Mouse (Mus musculus) hindbrain, embryonic 14.5 days (tissue): ENCODE measurements around the gene Aplnr. TPM values are rescaled to one million over a fixed set of nuclear protein-coding genes. Genes with fewer than 3 reads are reported as not detected.

Source experiments
- ATAC-seq: fragments of 200-750 bp; cut with Nextera tagmentation; 2 replicates; pipeline ENCODE4 v1.8.0; 2017; ENCODE audit warnings: moderate number of reproducible peaks, mild to moderate bottlenecking, moderate TSS enrichment, moderate library complexity; ENCODE audit not compliant: low FRiP score
- DNase-seq: peaks from one replicate; pipeline ENCODE4 v3.0.0-alpha.2; 2015; ENCODE audit warnings: low spot score
- H3K27ac ChIP-seq: fragments of 300-500 bp; sonication (generic); 2 replicates; pipeline ENCODE4 v1.5.1; 2014; ENCODE audit warnings: mild to moderate bottlenecking, moderate library complexity
- H3K27me3 ChIP-seq: fragments of 300-500 bp; sonication (generic); 2 replicates; pipeline ENCODE4 v1.6.1; 2014; ENCODE audit warnings: mild to moderate bottlenecking, low read length, mixed read lengths; ENCODE audit not compliant: control insufficient read depth, insufficient read depth
- H3K36me3 ChIP-seq: fragments of 300-500 bp; sonication (generic); replicated peaks from 2 replicates; pipeline ENCODE4 v1.6.1; 2014; ENCODE audit not compliant: control insufficient read depth, insufficient read depth
- H3K4me1 ChIP-seq: fragments of 300-500 bp; sonication (generic); replicated peaks from 2 replicates; pipeline ENCODE4 v1.6.1; 2014; ENCODE audit warnings: antibody characterized with exemption, low read length, mixed read lengths; ENCODE audit not compliant: control insufficient read depth, insufficient read depth
- H3K4me2 ChIP-seq: fragments of 300-500 bp; sonication (generic); replicated peaks from 2 replicates; pipeline ENCODE4 v1.6.1; 2014; ENCODE audit warnings: mild to moderate bottlenecking, moderate library complexity
- H3K4me3 ChIP-seq: fragments of 300-500 bp; sonication (generic); replicated peaks from 2 replicates; pipeline ENCODE4 v1.5.1; 2014; ENCODE audit warnings: mild to moderate bottlenecking, low read length
- H3K9ac ChIP-seq: fragments of 300-500 bp; sonication (generic); 2 replicates; pipeline ENCODE4 v1.6.1; 2014
- H3K9me3 ChIP-seq: fragments of 300-500 bp; sonication (generic); 2 replicates; pipeline ENCODE4 v1.6.1; 2016; ENCODE audit warnings: low read length; ENCODE audit not compliant: control insufficient read depth
- WGBS: fragments of 180-500 bp; shearing (Covaris S2); extraction: QIAGEN DNeasy Blood & Tissue Kit; methylation state at CpG from one replicate; pipeline ENCODE4 v1.1.7; 2014; 5-methylcytosine and 5-hydroxymethylcytosine counted together
- polyA plus RNA-seq: library from polyadenylated mRNA; unstranded; fragments of >200 nt; fragmentation: Nextera tagmentation; extraction: Ambion mirVana; gene quantifications from 2 replicates; pipeline ENCODE4 v1.2.1, GENCODE M21; 2014

The Aplnr gene
- polyA plus RNA-seq, 1 experiment from 2014 or later: 35.2 TPM

DNA sequence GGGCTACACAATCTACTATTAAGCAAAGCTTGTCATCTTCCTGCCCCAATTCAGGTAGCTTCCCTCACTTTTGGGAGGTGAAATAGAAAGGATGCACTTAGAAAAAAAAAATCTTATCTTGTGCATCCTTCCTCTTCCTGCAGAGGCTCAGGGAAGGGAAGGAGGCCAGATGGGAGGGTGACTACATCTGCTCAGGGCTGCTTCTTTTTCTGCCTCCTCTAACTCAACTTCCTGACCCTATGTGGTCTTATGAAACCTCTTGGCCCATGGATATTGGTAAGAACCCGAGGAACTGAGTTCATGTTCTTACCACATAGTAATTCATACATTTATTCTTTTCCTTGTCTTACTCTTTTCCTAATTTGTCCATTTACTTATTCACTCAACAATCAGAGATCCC is 926 bp upstream of the Aplnr start:
- Histone ChIP-seq H3K9ac (no peak overlapping the region), H3K9me3 (no peaks in the 10 kb centered on the region), H3K27me3 (no peaks in the 10 kb centered on the region), H3K4me3 (no peak overlapping the region), H3K4me2 (no peak overlapping the region), H3K36me3 (no peaks in the 10 kb centered on the region), H3K4me1 (no peaks in the 10 kb centered on the region), H3K27ac (no peak overlapping the region)
- ATAC-seq: no peak
- DNase-seq: no peak
- 64% methylated on average over 1 of the region's 1 CpGs for WGBS

DNA sequence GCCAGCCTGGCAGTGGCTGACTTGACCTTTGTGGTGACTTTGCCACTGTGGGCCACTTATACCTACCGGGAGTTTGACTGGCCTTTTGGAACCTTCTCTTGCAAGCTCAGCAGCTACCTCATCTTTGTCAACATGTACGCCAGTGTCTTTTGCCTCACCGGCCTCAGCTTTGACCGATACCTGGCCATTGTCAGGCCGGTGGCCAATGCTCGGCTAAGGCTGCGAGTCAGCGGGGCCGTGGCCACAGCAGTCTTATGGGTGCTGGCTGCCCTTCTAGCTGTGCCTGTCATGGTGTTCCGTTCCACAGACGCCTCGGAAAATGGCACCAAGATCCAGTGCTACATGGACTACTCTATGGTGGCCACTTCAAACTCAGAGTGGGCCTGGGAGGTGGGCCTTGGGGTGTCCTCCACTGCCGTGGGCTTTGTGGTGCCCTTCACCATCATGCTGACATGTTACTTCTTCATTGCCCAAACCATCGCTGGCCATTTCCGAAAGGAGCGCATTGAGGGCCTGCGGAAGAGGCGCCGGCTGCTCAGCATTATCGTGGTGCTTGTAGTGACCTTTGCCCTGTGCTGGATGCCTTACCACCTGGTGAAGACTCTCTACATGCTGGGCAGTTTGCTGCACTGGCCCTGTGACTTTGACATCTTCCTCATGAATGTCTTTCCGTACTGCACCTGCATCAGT is 951 bp downstream of the Aplnr start:
- H3K4me2 ChIP-seq: no peak overlapping the region
- H3K27ac ChIP-seq: no peak overlapping the region
- H3K36me3 ChIP-seq: no peaks in the 10 kb centered on the region
- no peaks in the 10 kb centered on the region for H3K4me1 ChIP-seq
- ATAC-seq (no peak), DNase-seq (no peak)
- H3K9me3 ChIP-seq: no peaks in the 10 kb centered on the region
- H3K27me3 ChIP-seq: no peaks in the 10 kb centered on the region
- H3K9ac ChIP-seq: no peak overlapping the region
- WGBS: 90% methylated on average over 21 of the region's 21 CpGs
- H3K4me3 ChIP-seq: peak overlapping the region; percentile 11; the same call in 1 of the 2 replicates

DNA sequence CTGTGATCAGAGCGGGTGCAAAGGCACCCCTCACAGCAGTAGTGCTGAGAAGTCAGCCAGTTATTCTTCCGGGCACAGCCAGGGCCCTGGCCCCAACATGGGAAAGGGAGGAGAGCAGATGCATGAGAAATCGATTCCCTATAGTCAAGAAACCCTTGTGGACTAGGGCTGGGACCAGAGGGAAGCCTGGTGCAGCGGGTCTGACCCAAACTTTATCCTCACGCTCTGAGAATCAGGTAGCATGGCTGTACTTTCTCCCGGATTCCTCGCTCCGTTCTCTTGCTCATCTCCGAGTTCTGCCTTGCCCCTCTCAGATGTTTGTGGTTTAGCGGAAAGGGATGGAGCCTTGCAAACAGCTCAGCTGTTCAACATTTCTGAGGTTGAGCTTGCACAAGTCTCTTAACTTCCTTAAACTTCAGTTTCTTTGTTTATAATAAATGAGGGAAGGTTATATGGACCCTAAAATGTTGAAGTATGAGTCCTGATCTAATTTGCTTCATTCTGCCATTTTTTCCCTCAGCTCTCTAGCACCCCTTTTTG is 1.6 kb downstream of the Aplnr start:
- H3K27ac ChIP-seq: no peak overlapping the region
- no peak for DNase-seq
- no peaks in the 10 kb centered on the region for H3K27me3 ChIP-seq
- H3K4me3 ChIP-seq: peak overlapping the region; percentile 11; the same call in 1 of the 2 replicates
- no peak for ATAC-seq
- H3K36me3 ChIP-seq: no peaks in the 10 kb centered on the region
- H3K9ac ChIP-seq: no peak overlapping the region
- no peaks in the 10 kb centered on the region for H3K9me3 ChIP-seq
- no peak overlapping the region for H3K4me2 ChIP-seq
- H3K4me1 ChIP-seq: no peaks in the 10 kb centered on the region
- WGBS: 76% methylated on average over 10 of the region's 10 CpGs

DNA sequence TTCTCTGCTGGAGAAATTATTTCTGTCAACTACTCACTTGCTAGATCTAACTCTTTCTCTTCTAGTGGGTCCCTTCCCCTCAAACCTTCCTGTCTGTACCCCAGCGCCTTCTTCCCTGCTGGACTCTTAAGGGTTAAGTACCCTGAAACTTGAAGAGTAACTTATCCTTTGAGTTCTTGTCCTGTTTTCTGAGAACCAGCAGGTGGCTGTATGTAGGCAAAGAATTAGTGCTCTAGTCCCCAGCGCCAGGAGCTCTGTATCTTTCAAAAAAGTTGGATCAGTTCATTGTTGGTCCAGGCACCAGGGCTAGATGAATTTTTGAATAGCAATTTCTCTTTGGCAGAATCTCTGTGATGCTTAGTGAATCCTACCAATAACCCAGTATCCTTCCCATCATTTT is 2.1 kb downstream of the Aplnr start:
- 31% methylated on average over 2 of the region's 2 CpGs for WGBS
- H3K9ac ChIP-seq: no peak overlapping the region
- no peaks in the 10 kb centered on the region for H3K9me3 ChIP-seq
- no peaks in the 10 kb centered on the region for H3K4me1 ChIP-seq
- H3K36me3 ChIP-seq: no peaks in the 10 kb centered on the region
- peak overlapping the region; percentile 11; the same call in 1 of the 2 replicates for H3K4me3 ChIP-seq
- no peaks in the 10 kb centered on the region for H3K27me3 ChIP-seq
- no peak for ATAC-seq
- DNase-seq: no peak
- no peak overlapping the region for H3K27ac ChIP-seq
- no peak overlapping the region for H3K4me2 ChIP-seq

DNA sequence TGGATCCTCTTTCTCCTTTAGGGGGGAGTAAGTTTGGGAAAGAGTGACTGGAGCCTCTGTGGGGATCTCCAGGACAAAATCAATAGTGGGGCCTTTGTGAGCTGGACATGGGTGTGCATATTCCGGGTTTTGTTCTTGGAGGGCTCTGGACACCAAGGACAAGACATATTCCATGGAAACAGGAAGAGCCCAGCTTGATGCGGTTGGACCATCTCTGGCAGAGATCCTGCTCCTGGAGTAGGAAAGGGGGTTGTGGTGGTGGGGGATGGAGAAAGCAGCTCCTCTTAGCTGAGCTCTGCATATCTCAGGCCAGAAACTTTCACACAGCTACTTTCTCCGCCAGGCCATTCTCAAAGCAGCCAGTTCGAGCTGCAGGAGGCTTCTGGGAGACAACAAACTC is 3.4 kb downstream of the Aplnr start:
- WGBS: 72% methylated on average over 4 of the region's 4 CpGs
- H3K4me2 ChIP-seq: no peak overlapping the region
- H3K9me3 ChIP-seq: no peaks in the 10 kb centered on the region
- DNase-seq (no peak), ATAC-seq (no peak)
- no peak overlapping the region for H3K9ac ChIP-seq
- H3K27me3 ChIP-seq: no peaks in the 10 kb centered on the region
- no peak overlapping the region for H3K27ac ChIP-seq
- no peaks in the 10 kb centered on the region for H3K36me3 ChIP-seq
- no peaks in the 10 kb centered on the region for H3K4me1 ChIP-seq
- peak overlapping the region; percentile 5; the same call in 1 of the 2 replicates for H3K4me3 ChIP-seq

DNA sequence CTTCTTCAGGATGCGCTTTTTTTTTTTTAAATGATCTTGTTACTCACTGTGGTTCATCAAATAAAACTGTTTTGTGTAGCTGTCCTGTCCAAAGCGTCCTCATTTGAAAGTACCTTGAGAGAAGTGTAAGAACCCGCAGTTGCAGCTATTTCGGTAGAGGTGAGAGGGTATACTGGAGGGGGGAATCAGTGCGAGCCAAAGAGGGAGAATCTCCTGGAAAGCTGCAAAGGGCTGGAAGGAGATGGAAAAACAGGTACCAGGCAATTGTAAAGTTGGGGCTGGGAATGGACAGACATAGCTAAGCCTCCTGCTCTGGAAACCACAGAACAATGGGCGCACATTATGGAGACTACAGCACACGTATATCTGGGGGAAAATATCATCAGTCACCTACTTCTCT is 3.8 kb downstream of the Aplnr start:
- no peak overlapping the region for H3K4me3 ChIP-seq
- 82% methylated on average over 7 of the region's 7 CpGs for WGBS

DNA sequence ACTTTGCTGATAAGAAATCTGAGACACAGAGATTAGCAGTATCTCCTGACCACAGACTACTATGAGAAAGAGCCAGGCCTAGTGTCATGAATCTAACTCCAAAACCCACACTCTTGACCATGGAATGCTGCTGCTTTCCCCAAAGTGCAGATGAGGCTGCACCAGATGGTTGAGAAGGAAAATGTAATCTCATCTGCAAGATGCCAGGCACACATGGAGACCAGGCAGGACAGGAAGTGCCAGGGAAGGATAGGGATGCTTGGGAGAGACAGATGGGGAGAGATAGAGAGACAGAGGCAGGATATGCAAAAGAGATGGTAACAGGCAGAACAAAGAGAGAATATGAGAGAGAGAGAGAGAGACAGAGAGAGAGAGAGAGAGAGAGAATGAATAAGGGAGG is 4.8 kb downstream of the Aplnr start:
- Histone ChIP-seq H3K9ac (no peak overlapping the region), H3K4me3 (no peak overlapping the region), H3K4me1 (no peaks in the 10 kb centered on the region), H3K9me3 (no peaks in the 10 kb centered on the region), H3K27me3 (no peaks in the 10 kb centered on the region), H3K4me2 (no peak overlapping the region), H3K36me3 (no peaks in the 10 kb centered on the region), H3K27ac (no peak overlapping the region)
- ATAC-seq: no peak
- no peak for DNase-seq

More for the DNA sequence above, 3.8 kb downstream of the Aplnr start:
- Histone ChIP-seq H3K4me2 (no peak overlapping the region), H3K9ac (no peak overlapping the region), H3K4me1 (no peaks in the 10 kb centered on the region), H3K27me3 (no peaks in the 10 kb centered on the region), H3K27ac (no peak overlapping the region), H3K9me3 (no peaks in the 10 kb centered on the region), H3K36me3 (no peaks in the 10 kb centered on the region)
- DNase-seq (no peak), ATAC-seq (no peak)

DNA sequence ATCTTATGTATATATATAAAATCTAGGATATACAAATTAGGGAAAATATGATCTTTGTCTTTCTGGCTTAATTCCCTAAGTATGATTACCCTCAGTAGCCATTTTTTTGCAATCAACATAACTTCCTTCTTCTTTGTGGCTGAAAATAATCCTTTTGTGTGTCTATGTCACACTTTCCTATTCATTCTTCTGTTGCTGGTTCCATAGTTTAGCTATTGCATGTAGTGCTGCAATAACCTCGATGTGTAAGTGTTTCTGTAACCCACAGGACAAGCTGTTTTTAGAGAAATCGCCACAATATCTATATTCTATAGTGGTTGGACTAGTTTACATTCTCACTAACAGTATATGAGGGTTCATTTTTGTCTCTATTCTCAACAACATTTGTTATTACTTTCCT is 8.9 kb downstream of the Aplnr start:
- DNase-seq: no peak
- Histone ChIP-seq H3K4me2 (no peak overlapping the region), H3K27ac (no peak overlapping the region), H3K4me1 (no peaks in the 10 kb centered on the region), H3K27me3 (no peaks in the 10 kb centered on the region), H3K9ac (no peak overlapping the region), H3K4me3 (no peak overlapping the region), H3K9me3 (no peaks in the 10 kb centered on the region), H3K36me3 (no peaks in the 10 kb centered on the region)
- no peak for ATAC-seq
- 92% methylated on average over 2 of the region's 2 CpGs for WGBS

DNA sequence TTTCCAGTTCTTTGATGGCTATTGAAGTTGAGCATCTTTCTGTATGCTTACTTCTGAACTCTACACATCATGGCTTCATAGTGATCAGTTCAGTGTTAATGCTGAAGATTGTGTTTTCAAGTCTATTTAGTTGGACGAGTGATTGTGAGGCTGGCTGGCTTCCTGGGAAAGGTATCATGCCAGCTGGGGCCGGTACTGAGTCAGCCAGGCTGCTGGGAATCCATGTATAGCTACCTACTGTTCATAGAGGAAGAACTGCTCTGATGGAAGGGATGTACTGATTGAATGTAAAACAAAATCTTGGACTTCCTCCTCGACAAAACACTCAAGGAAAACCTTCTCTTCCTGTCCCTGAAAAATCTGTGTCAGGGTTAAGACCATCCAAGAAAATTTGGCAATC is 9.3 kb downstream of the Aplnr start:
- Histone ChIP-seq H3K9me3 (no peaks in the 10 kb centered on the region), H3K4me2 (no peak overlapping the region), H3K27ac (no peak overlapping the region), H3K27me3 (no peaks in the 10 kb centered on the region), H3K36me3 (no peaks in the 10 kb centered on the region), H3K4me3 (no peak overlapping the region), H3K4me1 (no peaks in the 10 kb centered on the region), H3K9ac (no peak overlapping the region)
- ATAC-seq (no peak), DNase-seq (no peak)
- 87% methylated on average over 3 of the region's 3 CpGs for WGBS

DNA sequence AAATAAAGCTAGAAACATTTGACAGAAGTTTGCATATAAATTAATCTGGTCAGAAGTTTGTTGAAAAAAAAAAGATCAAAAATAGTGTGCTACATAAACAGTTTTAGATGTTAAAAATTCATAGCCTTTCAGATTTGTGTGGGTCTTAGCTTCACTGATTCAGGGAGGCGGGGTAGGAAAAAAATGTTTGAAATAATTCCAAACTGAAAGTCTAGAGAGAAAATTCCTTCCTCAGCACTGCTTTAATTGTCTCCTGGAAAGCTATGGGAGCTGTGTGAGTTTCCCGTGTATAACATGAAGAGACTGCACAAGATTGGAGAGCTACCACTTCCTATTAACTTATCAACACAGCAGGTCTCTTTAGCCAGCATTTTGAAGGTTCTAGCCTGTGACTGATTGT is 11.5 kb downstream of the Aplnr start:
- Histone ChIP-seq H3K9me3 (no peaks in the 10 kb centered on the region), H3K36me3 (no peaks in the 10 kb centered on the region), H3K4me1 (no peaks in the 10 kb centered on the region), H3K4me2 (no peak overlapping the region), H3K4me3 (no peak overlapping the region), H3K9ac (no peak overlapping the region), H3K27me3 (no peaks in the 10 kb centered on the region), H3K27ac (no peak overlapping the region)
- DNase-seq: no peak
- 87% methylated on average over 2 of the region's 2 CpGs for WGBS
- no peak for ATAC-seq
